Mouse (Mus musculus) cerebellum, adult 2 months (tissue): ENCODE data around the gene Slc5a10.

Experiments used
- CTCF ChIP-seq: fragments of 200-500 bp; IDR thresholded peaks from 2 replicates; pipeline ENCODE4 v1.5.1; 2011; ENCODE audit warnings: low read depth, mild to moderate bottlenecking, control low read depth, low read length, moderate library complexity, borderline replicate concordance; ENCODE audit not compliant: insufficient read depth
- POLR2A ChIP-seq: fragments of 200-500 bp; IDR thresholded peaks from 2 replicates; pipeline ENCODE4 v1.6.1; 2011; ENCODE audit warnings: low read length, control low read depth, borderline replicate concordance; ENCODE audit not compliant: insufficient read depth

GRCm38 (mm10) chr11:61701696-61702095, 18.9 kb downstream of the Slc5a10 start:
- TF ChIP-seq POLR2A: no peak
- TF ChIP-seq CTCF: no peak
